Mouse (Mus musculus) adrenal gland, adult 2 months (tissue): ENCODE results near the gene Best2. TPM values are rescaled to one million over a fixed set of nuclear protein-coding genes. Genes with fewer than 3 reads are reported as not detected.

Experiments
- DNase-seq: peaks from one replicate; pipeline ENCODE4 v3.0.0; 2021
- polyA plus RNA-seq: library from polyadenylated mRNA; depleted of rRNA; stranded (reverse); fragments of >200 nt; gene quantifications from 2 replicates; pipeline ENCODE4 v1.2.3, GENCODE M21; 2012
- total RNA-seq, 2 experiments: library from RNA; stranded (reverse); gene quantifications; 2 replicates each; pipeline ENCODE4 v1.2.3; 2021

Gene Best2
- total and polyA plus RNA-seq, 3 experiments = not detected

- no peak for DNase-seq
Measured at GRCm38 (mm10) chr8:85021514-85022055, 7.3 kb upstream of the Best2 start.

GRCm38 (mm10) chr8:85017209-85017608, 2.9 kb upstream of the Best2 start:
- no peak for DNase-seq

- no peak for DNase-seq
Measured at GRCm38 (mm10) chr8:85016724-85017123, 2.4 kb upstream of the Best2 start.

GRCm38 (mm10) chr8:85013230-85013840, 996 bp downstream of the Best2 start:
- DNase-seq = peak; percentile 76

GRCm38 (mm10) chr8:85011242-85011641, 3.1 kb downstream of the Best2 start:
- DNase-seq = no peak

- peak; percentile 51 for DNase-seq
Measured at GRCm38 (mm10) chr8:85007686-85008085, 6.6 kb downstream of the Best2 start.

GRCm38 (mm10) chr8:84997649-84998295, 16.6 kb downstream of the Best2 start:
- peak; percentile 91 for DNase-seq

GRCm38 (mm10) chr8:84996978-84997377, 17.4 kb downstream of the Best2 start:
- DNase-seq = no peak

- no peak for DNase-seq
Measured at GRCm38 (mm10) chr8:84995680-84996079, 18.7 kb downstream of the Best2 start.

- no peak for DNase-seq
Measured at GRCm38 (mm10) chr8:84994375-84994774, 20.0 kb downstream of the Best2 start.

- DNase-seq = no peak
Measured at GRCm38 (mm10) chr8:84990836-84991235, 23.5 kb downstream of the Best2 start.

GRCm38 (mm10) chr8:84990349-84990748, 24.0 kb downstream of the Best2 start, which contains the start of gene Hook2:
Gene Hook2, plus strand, starts transcription at chr8:84990603.
- peak; percentile 97 for DNase-seq

GRCm38 (mm10) chr8:84989810-84990209, 24.5 kb downstream of the Best2 start:
- peak; percentile 94 for DNase-seq

- DNase-seq = peak; percentile 58
Measured at GRCm38 (mm10) chr8:84989311-84989731, 25.0 kb downstream of the Best2 start.

GRCm38 (mm10) chr8:84987903-84988302, 26.4 kb downstream of the Best2 start:
- no peak for DNase-seq

GRCm38 (mm10) chr8:84987388-84987787, 26.9 kb downstream of the Best2 start:
- no peak for DNase-seq

GRCm38 (mm10) chr8:84986379-84986945, 27.9 kb downstream of the Best2 start:
- DNase-seq = no peak

- DNase-seq = peak; percentile 94
Measured at GRCm38 (mm10) chr8:84985684-84986378, 28.5 kb downstream of the Best2 start.

- DNase-seq = no peak
Measured at GRCm38 (mm10) chr8:84985049-84985683, 29.2 kb downstream of the Best2 start.

GRCm38 (mm10) chr8:84984294-84985048, 29.9 kb downstream of the Best2 start:
- peak; percentile 65 for DNase-seq

- no peak for DNase-seq
Measured at GRCm38 (mm10) chr8:84982499-84983011, 31.8 kb downstream of the Best2 start.
